Mouse (Mus musculus): Measurements from ENCODE around the gene Nif3l1. TPM values are rescaled to one million over a fixed set of nuclear protein-coding genes. Genes with fewer than 3 reads are reported as not detected.

Gene Nif3l1
- total RNA-seq (2021), result 10 to 100 TPM; 13.8 to 14.1 TPM
- long read RNA-seq, experiment 1, transcript Nif3l1-201 (7 exons, 3,769 nt), result major isoform, 10 of 14 reads
- long read RNA-seq, experiment 1, partial matches to known transcripts, result 2 of 14 reads
- long read RNA-seq, experiment 1, other reads (novel, unspliced or antisense), result 2 of 14 reads
- long read RNA-seq, experiment 2, transcript Nif3l1-201 (7 exons, 3,769 nt), result major isoform, 5 of 8 reads
- long read RNA-seq, experiment 2, partial matches to known transcripts, result 1 of 8 reads
- long read RNA-seq, experiment 2, other reads (novel, unspliced or antisense), result 1 of 8 reads

GRCm38 (mm10) chr1:58445143-58445722, at the start of gene Nif3l1, which contains the start of gene Ppil3:
Gene Nif3l1 (plus strand): TSS chr1:58445151.
Gene Ppil3 (minus strand): TSS chr1:58445486.
- peak; percentile 53 to 81 for DNase-seq (ENCODE audit: low spot score in 2 of 2)

GRCm38 (mm10) chr1:58395341-58395740, 49.6 kb upstream of the Nif3l1 start:
- DNase-seq (ENCODE audit: low spot score in 2 of 2), result no peak

GRCm38 (mm10) chr1:58396179-58396578, 48.8 kb upstream of the Nif3l1 start:
- DNase-seq (ENCODE audit: low spot score in 2 of 2), result no peak

GRCm38 (mm10) chr1:58397731-58398130, 47.2 kb upstream of the Nif3l1 start:
- DNase-seq (ENCODE audit: low spot score in 2 of 2), result no peak

GRCm38 (mm10) chr1:58401396-58401795, 43.6 kb upstream of the Nif3l1 start:
- no peak for DNase-seq (ENCODE audit: low spot score in 2 of 2)

- no peak for DNase-seq (ENCODE audit: low spot score in 2 of 2)
Measured at GRCm38 (mm10) chr1:58403745-58404144, 41.2 kb upstream of the Nif3l1 start.

GRCm38 (mm10) chr1:58407321-58407720, 37.6 kb upstream of the Nif3l1 start:
- DNase-seq (ENCODE audit: low spot score in 2 of 2), result no peak

GRCm38 (mm10) chr1:58408141-58408540, 36.8 kb upstream of the Nif3l1 start:
- DNase-seq (ENCODE audit: low spot score in 2 of 2), result no peak

GRCm38 (mm10) chr1:58409553-58410197, 35.3 kb upstream of the Nif3l1 start:
- DNase-seq (ENCODE audit: low spot score in 2 of 2), result no peak

- no peak for DNase-seq (ENCODE audit: low spot score in 2 of 2)
Measured at GRCm38 (mm10) chr1:58410198-58410588, 34.8 kb upstream of the Nif3l1 start.

GRCm38 (mm10) chr1:58410776-58411175, 34.2 kb upstream of the Nif3l1 start:
- DNase-seq (ENCODE audit: low spot score in 2 of 2), result no peak

- DNase-seq (ENCODE audit: low spot score in 2 of 2), result no peak
Measured at GRCm38 (mm10) chr1:58415442-58415841, 29.5 kb upstream of the Nif3l1 start.

GRCm38 (mm10) chr1:58416048-58416447, 28.9 kb upstream of the Nif3l1 start:
- no peak for DNase-seq (ENCODE audit: low spot score in 2 of 2)

- no peak for DNase-seq (ENCODE audit: low spot score in 2 of 2)
Measured at GRCm38 (mm10) chr1:58420032-58420431, 24.9 kb upstream of the Nif3l1 start.

GRCm38 (mm10) chr1:58420961-58421360, 24.0 kb upstream of the Nif3l1 start:
- DNase-seq (ENCODE audit: low spot score in 2 of 2), result no peak

- no peak for DNase-seq (ENCODE audit: low spot score in 2 of 2)
Measured at GRCm38 (mm10) chr1:58422879-58423278, 22.1 kb upstream of the Nif3l1 start.

- DNase-seq (ENCODE audit: low spot score in 2 of 2), result peak; percentile 97 to 98
Measured at GRCm38 (mm10) chr1:58423371-58424248, 21.3 kb upstream of the Nif3l1 start, which contains the start of gene Clk1. Gene Clk1 (minus strand): TSS chr1:58424066.

GRCm38 (mm10) chr1:58424551-58424950, 20.4 kb upstream of the Nif3l1 start:
- no peak for DNase-seq (ENCODE audit: low spot score in 2 of 2)

- no peak for DNase-seq (ENCODE audit: low spot score in 2 of 2)
Measured at GRCm38 (mm10) chr1:58444691-58445090, 260 bp upstream of the Nif3l1 start.

- DNase-seq (ENCODE audit: low spot score in 2 of 2), result no peak
Measured at GRCm38 (mm10) chr1:58445861-58446260, 910 bp downstream of the Nif3l1 start.

GRCm38 (mm10) chr1:58447766-58448165, 2.8 kb downstream of the Nif3l1 start:
- no peak for DNase-seq (ENCODE audit: low spot score in 2 of 2)
